Mouse (Mus musculus) kidney, adult 2 months (tissue): Measurements from ENCODE around the gene Chrnb4. TPM values are rescaled to one million over a fixed set of nuclear protein-coding genes. Genes with fewer than 3 reads are reported as not detected.

Experiments used
- DNase-seq: peaks from one replicate; pipeline ENCODE4 v3.0.0; 2021
- H3K27ac ChIP-seq: fragments of 200-500 bp; 2 replicates; pipeline ENCODE4 v1.5.1; 2012; ENCODE audit warnings: low read depth, low read length, control low read depth, inconsistent platforms; ENCODE audit not compliant: insufficient read depth
- H3K27me3 ChIP-seq: fragments of 200-500 bp; replicated peaks from 2 replicates; pipeline ENCODE4 v1.6.1; 2012; ENCODE audit warnings: mild to moderate bottlenecking, moderate library complexity, low read length, inconsistent platforms; ENCODE audit not compliant: control insufficient read depth, insufficient read depth
- H3K36me3 ChIP-seq: fragments of 200-500 bp; 2 replicates; pipeline ENCODE4 v1.6.1; 2012; ENCODE audit warnings: mild to moderate bottlenecking, moderate library complexity, low read length, inconsistent platforms; ENCODE audit not compliant: control insufficient read depth, insufficient read depth
- H3K4me1 ChIP-seq: fragments of 200-500 bp; 2 replicates; pipeline ENCODE4 v1.6.1; 2011; ENCODE audit warnings: low read length; ENCODE audit not compliant: control insufficient read depth, insufficient read depth
- H3K4me3 ChIP-seq: fragments of 200-500 bp; 2 replicates; pipeline ENCODE4 v1.5.1; 2011; ENCODE audit warnings: mild to moderate bottlenecking, low read depth, low read length, control low read depth; ENCODE audit not compliant: insufficient read depth
- CTCF ChIP-seq: fragments of 200-500 bp; conservative IDR thresholded peaks from 2 replicates; pipeline ENCODE4 v1.5.1; 2011; ENCODE audit warnings: low read depth, mild to moderate bottlenecking, control low read depth, low read length, moderate library complexity, mixed read lengths; ENCODE audit not compliant: insufficient read depth, insufficient read length
- POLR2A ChIP-seq: fragments of 200-500 bp; IDR thresholded peaks from one replicate; pipeline ENCODE4 v1.6.1; 2011; ENCODE audit warnings: low read depth, low read length, control low read depth
- WGBS: fragments of 180-500 bp; shearing (Covaris S2); methylation state at CpG from one replicate; pipeline ENCODE4 v1.1.7; 2018; 5-methylcytosine and 5-hydroxymethylcytosine counted together
- polyA plus RNA-seq: library from polyadenylated mRNA; depleted of rRNA; stranded (reverse); fragments of >200 nt; gene quantifications from 2 replicates; pipeline ENCODE4 v1.2.3, GENCODE M21; 2012

Chrnb4 gene
- polyA plus RNA-seq, 1 experiment, result 1.4 TPM

GRCm38 (mm10) chr9:55023326-55023725 is 25.3 kb downstream of the Chrnb4 start:
- Histone ChIP-seq H3K36me3 (no peaks in the 10 kb centered on the region), H3K27me3 (no peaks in the 10 kb centered on the region), H3K4me1 (no peaks in the 10 kb centered on the region), H3K4me3 (no peak overlapping the region), H3K27ac (no peak overlapping the region)
- WGBS, result 83% methylated on average over 5 of the region's 5 CpGs
- no peak for DNase-seq
- no peak for TF ChIP-seq CTCF
- TF ChIP-seq POLR2A, result no peak

- TF ChIP-seq POLR2A (no peak), CTCF (no peak)
- Histone ChIP-seq H3K27ac (no peak overlapping the region), H3K4me3 (no peak overlapping the region), H3K36me3 (no peaks in the 10 kb centered on the region), H3K4me1 (no peaks in the 10 kb centered on the region), H3K27me3 (no peaks in the 10 kb centered on the region)
- 68% methylated on average over 3 of the region's 3 CpGs for WGBS
- no peak for DNase-seq
Measured at GRCm38 (mm10) chr9:55016926-55017325, 31.7 kb downstream of the Chrnb4 start.

- no peaks in the 10 kb centered on the region for H3K4me1 ChIP-seq
- DNase-seq, result no peak
Measured at GRCm38 (mm10) chr9:55010588-55011350, 37.8 kb downstream of the Chrnb4 start.

GRCm38 (mm10) chr9:55009692-55010091 is 38.9 kb downstream of the Chrnb4 start:
- Histone ChIP-seq H3K4me3 (no peak overlapping the region), H3K27ac (no peak overlapping the region), H3K36me3 (no peaks in the 10 kb centered on the region), H3K4me1 (no peaks in the 10 kb centered on the region), H3K27me3 (peaks cover 1% of the 10 kb centered on the region; the same call in 1 of the 2 replicates)
- DNase-seq, result no peak
- 70% methylated on average over 2 of the region's 2 CpGs for WGBS
- TF ChIP-seq POLR2A, result no peak
- no peak for TF ChIP-seq CTCF

More at GRCm38 (mm10) chr9:55010588-55011350, 37.8 kb downstream of the Chrnb4 start:
- no peak for TF ChIP-seq POLR2A
- TF ChIP-seq CTCF, result no peak
- Histone ChIP-seq H3K27ac (no peak overlapping the region), H3K27me3 (peaks cover 1% of the 10 kb centered on the region; the same call in 1 of the 2 replicates), H3K4me3 (no peak overlapping the region), H3K36me3 (no peaks in the 10 kb centered on the region)
- WGBS, result 42% methylated on average over 6 of the region's 6 CpGs

GRCm38 (mm10) chr9:55003609-55004008 is 45.0 kb downstream of the Chrnb4 start:
- TF ChIP-seq CTCF (no peak), POLR2A (no peak)
- Histone ChIP-seq H3K36me3 (no peaks in the 10 kb centered on the region), H3K4me3 (no peak overlapping the region), H3K27ac (no peak overlapping the region), H3K27me3 (peaks cover 1% of the 10 kb centered on the region; the same call in 1 of the 2 replicates), H3K4me1 (no peaks in the 10 kb centered on the region)
- no peak for DNase-seq
- 81% methylated on average over 4 of the region's 4 CpGs for WGBS

GRCm38 (mm10) chr9:54995645-54996044 is 52.9 kb downstream of the Chrnb4 start:
- no peaks in the 10 kb centered on the region for H3K27me3 ChIP-seq
- H3K27ac ChIP-seq, result no peak overlapping the region
- no peak for DNase-seq
- TF ChIP-seq CTCF, result no peak
- TF ChIP-seq POLR2A, result no peak
- H3K36me3 ChIP-seq, result no peaks in the 10 kb centered on the region
- no peak overlapping the region for H3K4me3 ChIP-seq
- 86% methylated on average over 3 of the region's 3 CpGs for WGBS
- H3K4me1 ChIP-seq, result no peaks in the 10 kb centered on the region

GRCm38 (mm10) chr9:54994381-54994780 is 54.2 kb downstream of the Chrnb4 start:
- TF ChIP-seq CTCF (no peak), POLR2A (no peak)
- Histone ChIP-seq H3K27me3 (no peaks in the 10 kb centered on the region), H3K27ac (no peak overlapping the region), H3K4me1 (no peaks in the 10 kb centered on the region), H3K4me3 (no peak overlapping the region), H3K36me3 (no peaks in the 10 kb centered on the region)
- WGBS, result 53% methylated on average over 3 of the region's 3 CpGs
- no peak for DNase-seq
